Mouse (Mus musculus) cerebellum, adult 2 months (tissue): ENCODE measurements around the gene Vac14.

Source experiments
- CTCF ChIP-seq: fragments of 200-500 bp; IDR thresholded peaks from 2 replicates; pipeline ENCODE4 v1.5.1; 2011; ENCODE audit warnings: low read depth, mild to moderate bottlenecking, control low read depth, low read length, moderate library complexity, borderline replicate concordance; ENCODE audit not compliant: insufficient read depth
- POLR2A ChIP-seq: fragments of 200-500 bp; IDR thresholded peaks from 2 replicates; pipeline ENCODE4 v1.6.1; 2011; ENCODE audit warnings: low read length, control low read depth, borderline replicate concordance; ENCODE audit not compliant: insufficient read depth

DNA sequence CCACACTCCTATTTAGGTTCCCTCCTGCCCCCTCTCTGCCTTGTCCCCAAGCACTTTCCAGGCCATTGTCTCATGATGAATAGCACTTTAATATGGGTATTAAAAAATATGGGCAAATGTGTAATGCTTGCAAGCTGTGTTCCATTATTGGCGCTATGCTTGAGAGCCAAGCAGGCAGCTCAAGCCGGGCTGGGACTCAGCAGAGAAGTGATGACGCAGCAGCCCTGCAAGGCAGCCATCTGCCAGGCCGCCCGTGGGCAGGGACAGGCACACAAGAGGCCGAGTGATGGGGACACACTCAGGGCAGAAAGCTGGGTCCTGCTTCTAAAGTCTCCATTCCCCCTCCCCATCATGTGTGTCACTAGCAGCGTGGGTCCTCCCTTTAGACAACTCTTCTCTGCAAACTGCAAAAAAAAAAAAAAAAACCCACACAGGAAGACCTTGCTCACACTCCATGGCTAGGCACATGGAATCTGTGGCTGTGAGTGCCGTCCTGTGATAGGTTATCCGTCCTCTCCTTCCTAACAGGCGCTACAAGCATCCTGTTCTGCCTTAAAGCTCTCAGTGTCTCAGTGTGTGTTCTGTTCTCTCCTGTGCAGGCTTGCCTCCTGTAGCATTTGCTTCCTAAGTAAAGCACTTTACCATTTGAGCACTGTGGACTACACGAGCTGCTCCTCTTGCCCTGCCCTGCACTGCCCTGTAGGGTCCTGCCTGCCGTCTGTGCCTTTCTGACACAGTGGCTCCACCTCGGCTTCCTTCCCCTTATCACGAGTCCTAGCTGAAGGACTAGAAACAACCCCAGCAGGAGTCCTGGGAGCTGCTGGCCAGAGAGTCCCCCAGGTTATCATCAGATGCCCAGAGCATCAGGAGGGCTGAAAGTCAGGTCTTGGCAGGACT is 87.3 kb downstream of the Vac14 start:
- TF ChIP-seq POLR2A (no peak), CTCF (no peak)
